Mouse (Mus musculus) heart, postnatal 36 days (tissue): ENCODE results near the gene Polr2g. TPM values are rescaled to one million over a fixed set of nuclear protein-coding genes. Genes with fewer than 3 reads are reported as not detected.
"Not testable (repeated sequence)": the region's sequence is repeated elsewhere in the genome, so short reads cannot be mapped to it uniquely, and the experiment has no call there.

Experiments used
- DNase-seq, 2 experiments: peaks; one replicate each; pipeline ENCODE4 v3.0.0; 2021 to 2022
- intact Hi-C: fragments of 180-260 bp; cut with DNase I; formaldehyde crosslinking; loops from one replicate; pipeline ENCODE4 v1.15.1; 2025
- total RNA-seq, 2 experiments: library from RNA; stranded (reverse); gene quantifications; 2 replicates each; pipeline ENCODE4 v1.2.3; 2021

The Polr2g gene
- 10 to 100 TPM; 52.3 to 59.2 TPM for total RNA-seq

DNA sequence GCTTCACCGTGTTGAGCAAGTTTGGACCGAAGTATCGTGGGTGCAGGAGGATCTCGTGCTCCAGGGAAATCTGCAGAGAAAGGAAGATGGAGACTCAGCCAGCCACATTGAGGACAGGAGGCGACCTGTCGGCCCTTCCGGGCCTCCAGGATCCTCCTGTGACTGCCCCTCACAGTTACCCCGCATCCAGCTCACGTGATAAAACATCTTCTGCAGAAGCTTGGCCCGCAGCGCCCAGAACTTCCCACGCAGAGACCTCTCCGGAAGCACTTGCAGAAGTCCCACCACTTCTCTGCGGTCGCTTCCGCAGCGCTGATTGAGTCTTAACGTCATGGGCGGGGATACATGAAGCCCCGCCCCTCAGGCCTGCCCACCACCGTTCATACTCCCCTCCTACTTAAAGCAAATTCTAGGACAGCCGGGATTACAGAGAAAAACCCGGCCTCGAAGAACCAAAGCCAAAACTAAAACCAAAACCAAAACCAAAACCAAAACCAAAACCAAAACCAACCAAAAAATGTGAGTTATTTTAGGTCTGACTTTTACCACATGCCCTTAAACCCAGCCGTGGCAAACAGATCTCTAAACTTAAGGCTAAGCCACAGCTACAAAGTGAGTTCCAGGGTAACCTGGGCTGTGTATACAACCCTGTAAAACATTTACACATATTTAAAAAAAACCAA is at the start of gene Polr2g:
Polr2g (minus strand) TSS at position 314 of the 683 bp plus-strand sequence.
- peak; percentile 86 to 89 for DNase-seq
- intact Hi-C loops: no loop called here

DNA sequence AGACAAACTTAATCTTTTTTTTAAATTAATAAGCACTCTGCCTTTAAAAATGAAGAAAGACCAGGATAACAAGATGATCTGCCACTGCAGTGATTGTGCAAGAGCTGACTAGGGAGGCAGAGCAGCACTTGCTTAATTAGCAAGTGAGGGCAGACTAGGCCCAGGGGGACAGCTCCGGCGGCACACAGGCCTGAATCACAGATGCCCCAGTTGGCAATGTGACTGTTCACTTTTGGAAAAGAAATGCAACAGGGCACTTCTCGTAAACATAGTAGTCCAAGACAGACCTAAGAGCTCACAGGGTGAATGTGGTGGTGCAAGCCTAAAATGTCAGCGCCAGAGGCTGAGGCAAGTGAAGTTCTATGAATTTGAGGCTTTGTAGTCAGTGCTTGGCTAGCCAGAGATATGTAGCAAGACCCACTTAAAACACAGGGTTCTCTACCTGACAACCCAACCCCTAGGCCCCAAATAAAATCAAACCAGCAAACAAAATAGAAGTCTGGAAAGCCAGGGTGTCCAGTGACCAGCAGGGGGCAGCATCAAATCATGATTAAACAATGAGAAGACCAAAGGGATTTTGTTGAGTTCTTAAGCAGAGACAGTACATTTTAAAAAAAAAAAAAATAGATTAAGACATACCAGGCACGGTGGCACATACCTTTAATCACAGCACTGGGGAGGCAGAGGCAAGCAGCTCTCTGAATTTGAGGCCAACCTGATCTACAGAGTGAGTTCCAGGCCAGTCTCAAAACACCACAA is 46.2 kb upstream of the Polr2g start:
- DNase-seq: peak; percentile 76 to 83
- intact Hi-C loops: loop anchor here (1.0 kb wide), 1 partner anchor 266 kb away; no protein-coding TSS in a partner anchor

DNA sequence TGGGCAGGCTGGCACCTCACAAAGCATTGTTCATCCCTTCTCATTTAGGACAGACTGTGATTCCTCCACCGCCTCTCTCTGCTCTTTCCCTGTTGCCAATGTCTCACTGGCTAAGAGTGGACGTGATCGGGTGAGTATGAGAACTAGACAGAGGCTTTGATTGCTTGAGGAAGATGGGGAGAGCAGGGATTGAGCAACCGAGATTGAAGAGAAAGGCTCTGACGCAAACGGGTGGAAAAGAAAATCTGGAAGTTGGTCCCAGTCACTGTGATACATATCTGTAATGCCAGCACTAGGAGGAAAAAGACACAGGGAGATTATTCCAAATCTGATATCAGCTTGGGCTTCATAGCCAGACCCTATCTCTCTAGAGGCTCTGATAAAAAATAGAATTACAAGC is 44.6 kb upstream of the Polr2g start:
- intact Hi-C loops: no loop called here
- DNase-seq: no peak

GRCm38 (mm10) chr19:8841012-8841411 is 42.6 kb upstream of the Polr2g start:
- intact Hi-C loops: no loop called here
- no peak for DNase-seq

DNA sequence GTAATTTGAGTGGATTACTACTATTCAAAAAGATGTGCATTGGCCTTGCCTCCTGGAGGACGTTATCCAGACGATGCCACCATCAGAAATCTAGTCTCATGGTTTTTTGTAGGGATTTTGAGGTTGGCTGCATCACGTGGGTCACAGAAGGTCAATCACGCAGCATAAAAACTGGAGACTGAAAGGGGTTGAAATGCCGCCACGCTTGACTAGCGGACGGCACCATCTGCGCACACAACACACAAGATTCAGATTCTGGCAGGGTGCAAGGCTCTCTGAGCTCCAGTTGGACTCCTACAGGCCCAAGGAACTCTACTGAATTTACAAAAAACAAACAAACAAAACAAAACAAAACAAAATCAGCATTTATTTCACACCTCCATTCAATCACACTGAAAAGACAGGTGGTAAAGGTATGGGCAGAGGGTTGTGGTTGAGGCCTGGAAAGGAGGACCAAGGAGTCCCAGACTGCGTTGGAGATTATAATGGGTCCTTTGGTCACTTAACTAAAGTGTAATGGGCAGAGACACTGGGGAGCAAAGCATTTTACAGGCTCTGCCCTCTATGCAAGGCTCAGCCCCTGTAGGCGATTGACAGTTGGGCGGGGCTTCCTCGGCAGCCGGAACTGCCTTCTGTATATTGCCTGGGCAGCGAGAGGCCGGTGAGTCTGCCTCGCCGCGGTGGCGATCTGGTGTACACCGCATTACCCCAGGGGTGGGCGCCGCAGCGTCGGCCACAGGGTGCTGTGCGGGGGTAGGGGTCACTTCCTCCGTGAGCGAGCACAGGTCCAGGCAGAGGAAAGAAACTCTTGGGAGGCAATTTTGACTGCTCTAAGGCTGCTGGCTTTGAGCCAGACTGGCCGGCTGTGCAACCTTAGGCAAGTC is 41.8 kb upstream of the Polr2g start:
- peak; percentile 73 to 74 for DNase-seq
- intact Hi-C loops: no loop called here

- no peak for DNase-seq
- intact Hi-C loops: no loop called here
Observed at GRCm38 (mm10) chr19:8839103-8839907, 40.9 kb upstream of the Polr2g start, which contains the start of gene Gng3. Gng3 (minus strand) TSS chr19:8839194.

- intact Hi-C loops: no loop called here
- DNase-seq: peak; percentile 36 to 37
Observed at GRCm38 (mm10) chr19:8838041-8838730, 39.8 kb upstream of the Polr2g start.

DNA sequence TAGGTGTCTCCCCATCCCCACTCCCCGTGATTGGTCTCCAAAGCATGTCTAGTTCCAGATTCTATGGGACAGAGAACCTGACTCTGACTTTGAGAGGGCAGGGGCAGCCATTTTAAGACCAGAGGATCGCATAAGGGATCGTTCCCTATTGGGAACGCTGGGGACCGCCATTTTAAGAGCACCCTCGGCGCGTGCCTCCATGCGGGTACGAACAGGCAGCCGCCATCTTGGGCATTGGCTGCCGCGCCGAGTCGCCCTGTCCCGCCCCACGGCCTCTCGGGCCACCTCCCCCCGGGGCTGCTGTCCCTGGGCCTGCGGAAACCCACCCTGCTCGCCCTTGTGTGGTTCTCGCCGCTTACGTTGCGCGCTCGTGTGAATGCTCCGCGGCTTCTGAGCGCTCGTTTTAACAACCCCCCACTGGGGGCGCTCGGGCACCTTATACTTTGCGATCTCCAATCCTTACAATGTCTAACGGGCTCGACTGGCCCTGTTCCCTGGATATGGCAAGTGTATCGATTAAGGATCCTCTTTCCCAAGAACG is 38.9 kb upstream of the Polr2g start, which contains the start of gene Bscl2:
Bscl2 (plus strand) TSS at position 217 of the 541 bp plus-strand sequence.
- DNase-seq: peak; percentile 81 to 89
- intact Hi-C loops: loop anchor here (2.0 kb wide), 1 partner anchor 17 kb away; the partner anchor contains the start of gene Hnrnpul2

GRCm38 (mm10) chr19:8836327-8836726 is 38.0 kb upstream of the Polr2g start:
- not testable (repeated sequence) for DNase-seq
- intact Hi-C loops: loop anchor here (2.0 kb wide), 1 partner anchor 16 kb away; the partner anchor contains the start of gene Hnrnpul2

DNA sequence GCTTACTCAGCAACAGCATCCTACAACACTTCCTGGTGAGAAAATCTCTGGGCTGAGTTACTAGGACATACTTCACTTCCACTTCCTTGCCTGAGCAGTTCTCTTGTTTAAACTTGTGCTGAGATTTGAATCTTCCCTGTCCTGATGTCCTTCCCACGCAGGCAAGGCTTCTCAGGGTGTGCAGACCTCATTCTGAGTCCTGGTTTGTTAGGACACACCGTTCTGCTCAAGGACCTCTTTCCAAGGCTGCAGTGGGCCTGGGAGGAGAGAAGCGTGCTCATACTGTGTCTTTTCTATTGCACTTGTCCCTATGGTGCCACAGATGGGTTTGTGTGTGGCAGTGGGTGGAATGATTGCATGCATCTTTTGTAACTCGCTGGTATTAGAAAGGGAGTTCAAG is 34.6 kb upstream of the Polr2g start:
- intact Hi-C loops: no loop called here

GRCm38 (mm10) chr19:8831262-8831661 is 32.9 kb upstream of the Polr2g start:
- intact Hi-C loops: no loop called here
- DNase-seq: no peak

More for the DNA sequence above, 34.6 kb upstream of the Polr2g start:
- DNase-seq: no peak

DNA sequence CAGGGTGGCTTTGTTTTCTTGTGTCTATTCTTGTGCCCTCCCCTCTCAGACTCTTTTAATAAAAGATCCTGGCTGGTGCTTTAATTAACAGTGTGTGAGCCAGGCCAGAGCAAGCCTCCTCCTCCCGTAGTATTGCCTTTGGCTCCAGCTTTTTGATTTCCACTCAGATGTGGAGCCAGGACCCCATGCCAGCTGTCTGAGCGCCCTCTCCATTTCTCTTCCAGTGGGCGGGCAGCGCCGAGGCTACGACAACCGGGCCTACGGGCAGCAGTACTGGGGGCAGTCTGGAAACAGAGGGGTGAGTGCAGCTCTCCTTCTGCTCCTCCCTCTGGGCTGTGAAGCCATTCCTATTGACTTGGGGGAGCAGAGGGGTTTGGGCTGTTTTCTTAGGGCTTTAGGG is 32.3 kb upstream of the Polr2g start:
- no peak for DNase-seq
- intact Hi-C loops: no loop called here

DNA sequence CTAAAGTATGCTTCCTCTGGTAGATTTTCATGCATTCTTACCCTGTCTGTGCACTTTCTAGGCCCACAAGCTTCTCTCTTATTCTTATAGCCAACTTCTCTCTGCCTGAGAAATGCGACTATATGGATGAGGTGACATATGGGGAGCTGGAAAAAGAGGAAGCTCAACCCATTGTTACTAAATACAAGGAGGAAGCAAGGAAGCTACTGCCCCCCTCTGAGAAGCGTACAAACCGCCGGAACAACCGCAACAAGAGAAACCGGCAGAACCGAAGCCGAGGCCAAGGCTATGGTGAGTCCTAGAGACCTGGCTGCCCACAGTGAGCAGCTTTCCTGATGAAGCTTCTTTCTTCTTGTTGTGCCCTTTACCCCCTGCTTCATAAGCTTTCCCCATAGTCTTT is 31.3 kb upstream of the Polr2g start, which contains the start of gene AC129217.1:
AC129217.1 (plus strand) TSS at position 114 of the 400 bp plus-strand sequence.
- intact Hi-C loops: no loop called here

GRCm38 (mm10) chr19:8822696-8823095 is 24.3 kb upstream of the Polr2g start:
- intact Hi-C loops: loop anchor here (5.0 kb wide), 2 partner anchors 65 to 100 kb away; partner anchors contain the start of genes Nxf1 and Slc3a2
- no peak for DNase-seq

More for the DNA sequence above, 31.3 kb upstream of the Polr2g start, which contains the start of gene AC129217.1:
- no peak for DNase-seq

DNA sequence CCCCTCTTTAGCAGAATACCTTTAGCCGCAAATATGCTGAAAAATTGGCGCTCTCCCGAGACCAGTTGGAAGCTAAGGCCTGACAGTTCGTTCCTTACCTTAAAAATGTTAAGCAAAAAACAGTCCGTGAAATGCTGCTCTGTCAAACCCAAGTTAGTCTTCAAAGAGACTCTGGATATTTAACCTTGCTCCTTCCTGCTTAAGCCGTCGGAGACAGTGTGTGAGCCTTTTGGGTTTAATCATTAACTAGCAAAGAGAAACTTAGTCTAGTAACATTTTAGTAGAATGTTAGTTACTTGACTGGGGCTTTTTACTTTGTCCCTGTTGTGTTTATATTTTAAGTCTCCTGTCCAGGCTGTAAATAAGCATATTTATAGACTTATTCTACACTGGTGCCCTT is 22.8 kb upstream of the Polr2g start:
- DNase-seq: no peak
- intact Hi-C loops: loop anchor here (2.0 to 5.0 kb wide), 3 partner anchors 16 to 99 kb away; partner anchors contain the start of genes Bscl2, Nxf1 and Slc3a2

DNA sequence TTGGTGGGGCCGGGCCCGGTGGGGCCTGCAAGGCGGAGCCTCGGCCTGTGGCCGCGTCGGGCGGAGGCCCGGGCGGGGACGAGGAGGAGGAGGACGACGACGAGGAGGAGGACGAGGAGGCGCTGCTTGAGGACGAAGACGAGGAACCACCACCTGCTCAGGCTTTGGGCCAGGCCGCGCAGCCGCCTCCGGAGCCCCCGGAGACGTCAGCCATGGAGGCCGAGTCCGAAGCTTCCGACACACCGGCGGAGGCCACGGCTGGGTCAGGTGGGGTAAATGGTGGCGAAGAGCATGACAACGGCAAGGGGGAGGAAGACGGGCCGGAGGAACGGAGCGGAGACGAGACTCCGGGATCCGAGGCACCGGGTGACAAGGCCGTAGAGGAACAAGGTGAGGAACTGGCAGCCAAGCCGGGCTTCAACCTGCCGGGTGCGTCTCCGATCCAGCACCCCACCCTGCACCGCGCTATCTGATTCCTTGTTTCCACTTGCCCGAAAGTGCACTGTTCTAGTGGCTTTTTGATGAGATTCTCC is 22.1 kb upstream of the Polr2g start:
- intact Hi-C loops: loop anchor here (2.0 to 5.0 kb wide), 3 partner anchors 16 to 98 kb away; partner anchors contain the start of genes Bscl2, Nxf1 and Slc3a2
- DNase-seq: no peak

DNA sequence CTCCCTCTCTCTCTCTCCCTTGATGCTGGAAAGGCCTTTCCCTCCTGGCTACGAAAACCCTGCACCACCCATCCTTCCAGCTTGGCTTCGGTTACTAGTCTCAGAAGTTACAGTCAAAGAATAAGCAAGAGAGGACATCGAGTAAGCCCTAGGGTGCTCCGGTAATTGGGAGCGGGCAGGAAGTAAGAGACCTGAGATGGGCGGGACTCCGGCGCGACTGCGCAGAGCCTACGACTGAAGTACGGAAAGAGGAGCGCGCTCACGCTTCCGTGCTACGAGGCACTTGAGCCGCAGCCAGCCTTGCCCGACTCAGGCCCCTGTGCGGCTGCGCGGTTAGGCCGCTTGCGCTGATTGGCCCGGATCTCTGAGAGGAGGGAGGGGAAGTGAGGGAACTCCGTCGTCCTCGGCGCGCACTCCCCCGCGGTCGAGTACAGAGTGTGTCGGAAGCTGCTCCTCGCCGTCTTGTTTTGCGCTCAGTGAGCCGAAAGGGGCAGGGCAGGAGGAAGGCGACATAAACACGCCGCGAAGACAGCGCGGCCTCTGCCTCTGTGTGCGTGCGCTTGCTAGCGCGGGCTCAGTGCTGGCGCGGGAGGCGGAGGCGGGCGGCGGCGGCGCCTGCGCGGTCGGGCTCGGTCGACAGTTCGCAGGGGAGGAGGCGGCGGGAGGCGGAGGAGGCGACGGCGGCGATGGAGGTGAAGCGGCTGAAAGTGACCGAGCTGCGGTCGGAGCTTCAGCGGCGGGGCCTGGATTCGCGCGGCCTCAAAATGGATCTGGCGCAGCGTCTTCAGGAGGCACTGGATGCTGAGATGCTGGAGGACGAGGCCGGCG is 21.4 kb upstream of the Polr2g start, which contains the start of gene Hnrnpul2:
Hnrnpul2 (plus strand) TSS at position 415 of the 828 bp plus-strand sequence.
- intact Hi-C loops: loop anchor here (2.0 to 5.0 kb wide), 3 partner anchors 17 to 98 kb away; partner anchors contain the start of genes Bscl2, Nxf1 and Slc3a2
- peak; percentile 98 for DNase-seq
